Mouse (Mus musculus) ovary, postnatal 36 days (tissue): ENCODE data around the gene Il25.

ENCODE experiments used
- DNase-seq: peaks from one replicate; pipeline ENCODE4 v3.0.0; 2022; ENCODE audit warnings: low spot score, mixed read lengths

Il25 gene

GRCm38 (mm10) chr14:54932645-54933150 is at the start of gene Il25:
Gene Il25, plus strand, starts transcription at chr14:54932695.
- DNase-seq, result no peak

GRCm38 (mm10) chr14:54883154-54884021 is 49.1 kb upstream of the Il25 start, which contains the start of the genes Bcl2l2 and Gm20521:
Gene Bcl2l2, plus strand, starts transcription at chr14:54883377.
Gene Gm20521, plus strand, starts transcription at chr14:54883441.
- peak; percentile 85 for DNase-seq

GRCm38 (mm10) chr14:54884022-54884712 is 48.3 kb upstream of the Il25 start:
- DNase-seq, result no peak

- DNase-seq, result peak; percentile 28
Observed at GRCm38 (mm10) chr14:54885309-54885708, 47.2 kb upstream of the Il25 start.

- DNase-seq, result no peak
Observed at GRCm38 (mm10) chr14:54892200-54892599, 40.3 kb upstream of the Il25 start, which contains the start of gene Pabpn1. Gene Pabpn1, plus strand, starts transcription at chr14:54892500.

GRCm38 (mm10) chr14:54893651-54894181 is 38.8 kb upstream of the Il25 start:
- DNase-seq, result peak; percentile 96

GRCm38 (mm10) chr14:54894296-54895151 is 38.0 kb upstream of the Il25 start:
- peak; percentile 74 for DNase-seq

- DNase-seq, result peak; percentile 73
Observed at GRCm38 (mm10) chr14:54897445-54897844, 35.0 kb upstream of the Il25 start.

GRCm38 (mm10) chr14:54900383-54900782 is 32.1 kb upstream of the Il25 start:
- DNase-seq, result no peak

GRCm38 (mm10) chr14:54903641-54904040 is 28.9 kb upstream of the Il25 start:
- no peak for DNase-seq

GRCm38 (mm10) chr14:54908682-54909081 is 23.8 kb upstream of the Il25 start:
- no peak for DNase-seq

GRCm38 (mm10) chr14:54912109-54912850 is 20.2 kb upstream of the Il25 start:
- DNase-seq, result peak; percentile 22

GRCm38 (mm10) chr14:54912886-54913285 is 19.6 kb upstream of the Il25 start, which contains the start of gene Slc22a17:
Gene Slc22a17, minus strand, starts transcription at chr14:54913132.
- peak; percentile 75 for DNase-seq

- no peak for DNase-seq
Observed at GRCm38 (mm10) chr14:54913343-54913742, 19.2 kb upstream of the Il25 start.

GRCm38 (mm10) chr14:54920076-54920685 is 12.3 kb upstream of the Il25 start:
- no peak for DNase-seq

- DNase-seq, result peak; percentile 33
Observed at GRCm38 (mm10) chr14:54924641-54925348, 7.7 kb upstream of the Il25 start.

- DNase-seq, result peak; percentile 65
Observed at GRCm38 (mm10) chr14:54925349-54926342, 6.8 kb upstream of the Il25 start, which contains the start of gene Efs. Gene Efs, minus strand, starts transcription at chr14:54926126.
